Mouse (Mus musculus) hindbrain, embryonic 12.5 days (tissue): ENCODE measurements around the gene Zfp143. TPM values are rescaled to one million over a fixed set of nuclear protein-coding genes. Genes with fewer than 3 reads are reported as not detected.
A peak's percentile ranks its signal among the peaks of the same experiment; 100 is the strongest.
"Not testable (repeated sequence)": the region's sequence is repeated elsewhere in the genome, so short reads cannot be mapped to it uniquely, and the experiment has no call there.

ENCODE experiments used
- ATAC-seq: fragments of 200-750 bp; cut with Nextera tagmentation; 2 replicates; pipeline ENCODE4 v1.8.0; 2017; ENCODE audit warnings: moderate TSS enrichment; ENCODE audit not compliant: low FRiP score
- H3K27ac ChIP-seq: fragments of 300-500 bp; sonication (generic); 2 replicates; pipeline ENCODE4 v1.5.1; 2016; ENCODE audit warnings: mild to moderate bottlenecking
- H3K27me3 ChIP-seq: fragments of 300-500 bp; sonication (generic); 2 replicates; pipeline ENCODE4 v1.6.1; 2016; ENCODE audit warnings: mild to moderate bottlenecking
- H3K36me3 ChIP-seq: fragments of 300-500 bp; sonication (generic); 2 replicates; pipeline ENCODE4 v1.6.1; 2016; ENCODE audit warnings: mild to moderate bottlenecking
- H3K4me1 ChIP-seq: fragments of 300-500 bp; sonication (generic); 2 replicates; pipeline ENCODE4 v1.6.1; 2016
- H3K4me2 ChIP-seq: fragments of 300-500 bp; sonication (generic); replicated peaks from 2 replicates; pipeline ENCODE4 v1.6.1; 2016; ENCODE audit warnings: mild to moderate bottlenecking
- H3K4me3 ChIP-seq: fragments of 300-500 bp; sonication (generic); 2 replicates; pipeline ENCODE4 v1.5.1; 2016; ENCODE audit warnings: mild to moderate bottlenecking
- H3K9ac ChIP-seq: fragments of 300-500 bp; sonication (generic); 2 replicates; pipeline ENCODE4 v1.6.1; 2016; ENCODE audit warnings: mild to moderate bottlenecking, moderate library complexity
- H3K9me3 ChIP-seq: fragments of 300-500 bp; sonication (generic); replicated peaks from 2 replicates; pipeline ENCODE4 v1.6.1; 2016; ENCODE audit warnings: mild to moderate bottlenecking
- WGBS: fragments of 180-500 bp; shearing (Covaris S2); methylation state at CpG from one replicate; pipeline ENCODE4 v1.1.7; 2016; 5-methylcytosine and 5-hydroxymethylcytosine counted together
- polyA plus RNA-seq: library from polyadenylated mRNA; unstranded; fragments of >200 nt; fragmentation: Nextera tagmentation; extraction: Ambion mirVana; gene quantifications from 2 replicates; pipeline ENCODE4 v1.2.1, GENCODE M21; 2016

Zfp143 gene
- 23.5 and 23.7 TPM in 2 replicates for polyA plus RNA-seq

DNA sequence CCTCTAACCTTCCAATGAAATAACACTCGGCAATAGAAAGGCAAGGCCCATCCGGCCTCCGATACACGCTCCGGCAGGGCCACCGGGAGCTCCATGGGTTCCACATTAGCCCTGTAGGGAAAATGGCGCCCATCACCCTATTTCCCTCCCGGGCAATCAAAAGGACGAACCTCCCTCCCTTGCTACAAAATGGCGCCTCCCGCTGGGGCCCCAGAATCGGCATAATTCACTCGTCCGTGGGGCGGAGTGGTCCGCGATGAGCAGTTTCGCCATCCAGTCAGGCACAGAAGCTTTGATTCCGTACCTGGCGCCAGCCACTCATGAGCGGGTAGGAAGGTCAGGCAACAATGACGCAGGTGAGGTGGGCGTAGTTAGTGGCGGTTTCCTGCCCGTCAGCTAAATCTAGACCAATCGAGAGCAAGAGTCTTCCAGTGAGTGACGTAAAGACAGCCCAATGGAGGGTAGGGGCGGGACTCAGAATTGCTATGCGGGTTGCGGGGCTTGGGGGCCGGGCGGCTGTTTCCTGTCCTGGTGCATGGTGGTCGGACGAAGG is at the start of gene Zfp143:
TSS of gene Zfp143 (plus strand) at position 19 of the 553 bp plus-strand sequence.
- peaks cover 13% of the 10 kb centered on the region for H3K36me3 ChIP-seq
- peak within 1 kb of the TSS; percentile 69 for H3K4me3 ChIP-seq
- under 1% methylated on average over 34 of the region's 34 CpGs for WGBS
- peak; percentile 99 for ATAC-seq
- peaks cover 11% of the 10 kb centered on the region for H3K4me1 ChIP-seq
- peak within 1 kb of the TSS; percentile 67 for H3K4me2 ChIP-seq
- peak within 1 kb of the TSS; percentile 95 for H3K9ac ChIP-seq
- peak within 1 kb of the TSS; percentile 100 for H3K27ac ChIP-seq
- no peaks in the 10 kb centered on the region for H3K9me3 ChIP-seq
- no peaks in the 10 kb centered on the region for H3K27me3 ChIP-seq

DNA sequence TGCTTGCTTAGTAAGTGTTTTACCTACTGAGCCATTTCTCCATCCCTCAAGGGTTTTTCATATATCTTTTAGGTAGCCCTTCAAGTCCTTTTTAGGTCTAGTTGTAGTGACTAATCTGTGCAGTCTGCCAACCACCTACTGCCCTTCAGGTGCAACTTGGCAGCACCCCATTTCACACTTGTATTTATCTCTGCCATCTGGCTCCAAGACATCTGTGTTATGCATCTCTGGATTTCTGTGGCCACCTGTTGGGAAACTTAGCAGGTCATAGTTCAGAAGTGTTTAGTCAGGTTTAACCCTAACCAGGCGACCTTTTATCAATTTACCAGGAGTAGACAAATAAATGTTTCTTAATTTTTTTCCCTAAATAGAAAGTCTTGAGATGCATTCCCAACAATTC is 49.6 kb upstream of the Zfp143 start:
- no peaks in the 10 kb centered on the region for H3K9me3 ChIP-seq
- H3K4me2 ChIP-seq: no peak overlapping the region
- no peak for ATAC-seq
- H3K4me3 ChIP-seq: no peak overlapping the region
- no peak overlapping the region for H3K27ac ChIP-seq
- H3K9ac ChIP-seq: no peak overlapping the region
- H3K4me1 ChIP-seq: no peaks in the 10 kb centered on the region
- H3K36me3 ChIP-seq: no peaks in the 10 kb centered on the region
- WGBS: 47% methylated on average over 1 of the region's 1 CpGs
- no peaks in the 10 kb centered on the region for H3K27me3 ChIP-seq

DNA sequence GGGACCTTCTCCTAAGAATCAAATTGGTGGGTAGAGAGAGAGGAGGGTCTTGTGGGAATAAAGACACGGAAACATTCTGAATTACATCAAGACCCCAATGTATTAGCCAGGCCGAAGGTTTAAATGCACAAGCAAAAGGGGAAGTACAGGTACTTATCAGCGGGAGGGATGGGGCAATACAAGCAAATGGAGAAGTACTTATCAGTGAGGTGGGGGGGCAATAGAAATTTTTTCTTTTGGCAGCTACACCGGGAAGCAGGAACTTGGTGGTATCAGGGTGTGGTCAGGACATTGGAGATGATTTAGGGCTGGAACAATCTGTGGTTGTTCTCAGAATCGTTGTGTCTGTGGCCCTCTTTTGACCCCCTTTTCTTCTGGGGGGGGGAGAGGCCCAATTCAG is 46.7 kb upstream of the Zfp143 start:
- H3K27ac ChIP-seq: no peak overlapping the region
- H3K27me3 ChIP-seq: no peaks in the 10 kb centered on the region
- 92% methylated on average over 5 of the region's 5 CpGs for WGBS
- H3K4me3 ChIP-seq: no peak overlapping the region
- no peak for ATAC-seq
- no peaks in the 10 kb centered on the region for H3K36me3 ChIP-seq
- peaks cover 3% of the 10 kb centered on the region for H3K4me1 ChIP-seq
- H3K9ac ChIP-seq: no peak overlapping the region
- no peaks in the 10 kb centered on the region for H3K9me3 ChIP-seq
- no peak overlapping the region for H3K4me2 ChIP-seq

DNA sequence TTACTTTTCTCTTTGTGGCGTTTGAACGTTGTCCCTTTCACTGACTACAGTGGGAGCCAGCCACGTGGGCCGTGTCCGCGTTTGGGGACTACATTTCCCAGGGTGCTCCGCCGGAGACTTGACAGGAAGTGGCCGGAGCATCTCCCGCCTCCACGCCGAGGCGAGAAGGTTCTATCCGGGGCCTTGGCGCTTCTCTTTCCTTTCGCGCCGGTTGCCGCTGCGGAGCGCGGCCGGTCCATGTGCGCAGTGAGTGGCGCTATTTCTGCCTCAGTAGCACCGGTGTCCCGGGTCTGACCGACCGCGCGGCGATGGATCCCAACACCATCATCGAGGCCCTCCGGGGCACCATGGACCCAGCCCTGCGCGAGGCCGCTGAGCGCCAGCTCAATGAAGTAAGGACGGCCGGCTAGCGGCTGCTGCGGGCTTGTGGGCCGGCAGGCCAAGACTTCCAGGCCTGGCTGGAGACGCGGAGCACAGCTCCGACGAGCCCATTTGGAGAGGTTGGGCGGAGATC is 42.8 kb upstream of the Zfp143 start, which contains the start of gene Ipo7:
TSS of gene Ipo7 (plus strand) at position 158 of the 514 bp plus-strand sequence.
- Histone ChIP-seq H3K36me3 (no peaks in the 10 kb centered on the region), H3K27ac (peak within 1 kb of the TSS; percentile 90), H3K4me2 (peak within 1 kb of the TSS; percentile 92), H3K4me3 (peak within 1 kb of the TSS; percentile 99), H3K9ac (peak within 1 kb of the TSS; percentile 97), H3K9me3 (no peaks in the 10 kb centered on the region), H3K27me3 (no peaks in the 10 kb centered on the region), H3K4me1 (peaks cover 6% of the 10 kb centered on the region)
- WGBS: under 1% methylated on average over 48 of the region's 48 CpGs
- ATAC-seq: peak; percentile 98

DNA sequence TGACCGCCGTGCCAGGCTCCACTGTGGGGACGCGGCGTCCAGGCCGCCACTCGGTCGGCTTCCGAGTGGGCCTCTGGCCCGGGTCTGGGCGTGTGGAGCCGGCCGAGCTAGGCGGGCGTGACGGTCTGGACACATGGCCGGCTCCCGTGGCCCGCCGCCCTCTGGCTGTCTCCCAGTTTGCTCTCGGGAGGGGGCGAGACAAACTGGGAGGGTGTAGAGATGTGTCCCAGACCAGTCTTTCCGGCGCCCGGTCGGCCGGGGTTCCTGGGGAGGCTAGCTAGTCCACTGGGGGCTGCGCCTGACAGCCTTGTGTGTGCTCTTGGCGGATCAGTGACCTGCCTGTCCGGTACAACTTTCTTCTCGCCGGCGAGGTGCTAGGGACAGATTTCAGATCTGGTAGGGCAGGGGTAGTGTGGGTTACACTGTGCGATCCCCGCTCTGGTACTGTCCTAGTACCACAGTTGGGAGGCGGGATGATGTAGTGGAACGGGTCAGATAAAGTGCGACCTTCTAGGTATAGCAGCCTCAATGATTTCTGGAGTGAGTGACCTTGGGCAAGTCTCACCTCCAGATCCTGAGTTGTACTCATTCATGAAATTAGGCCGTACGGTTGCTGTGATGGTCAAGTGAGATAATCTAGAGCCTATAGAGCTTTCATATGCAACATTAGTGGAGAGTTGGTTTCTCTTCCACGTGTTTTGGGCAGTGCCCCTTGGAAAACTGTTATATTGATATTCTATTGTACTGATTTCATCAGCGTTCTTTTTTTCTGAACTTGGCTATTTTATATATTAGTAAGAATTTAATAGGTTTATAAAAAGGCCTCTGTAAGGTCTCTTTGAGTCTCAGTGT is 42.2 kb upstream of the Zfp143 start:
- no peaks in the 10 kb centered on the region for H3K36me3 ChIP-seq
- peak overlapping the region; percentile 97 for H3K9ac ChIP-seq
- H3K27ac ChIP-seq: peak overlapping the region; percentile 90
- ATAC-seq: peak; percentile 87
- no peaks in the 10 kb centered on the region for H3K9me3 ChIP-seq
- WGBS: under 1% methylated on average over 32 of the region's 42 CpGs
- H3K4me3 ChIP-seq: peak overlapping the region; percentile 99
- no peaks in the 10 kb centered on the region for H3K27me3 ChIP-seq
- H3K4me1 ChIP-seq: peaks cover 6% of the 10 kb centered on the region
- H3K4me2 ChIP-seq: peak overlapping the region; percentile 92

DNA sequence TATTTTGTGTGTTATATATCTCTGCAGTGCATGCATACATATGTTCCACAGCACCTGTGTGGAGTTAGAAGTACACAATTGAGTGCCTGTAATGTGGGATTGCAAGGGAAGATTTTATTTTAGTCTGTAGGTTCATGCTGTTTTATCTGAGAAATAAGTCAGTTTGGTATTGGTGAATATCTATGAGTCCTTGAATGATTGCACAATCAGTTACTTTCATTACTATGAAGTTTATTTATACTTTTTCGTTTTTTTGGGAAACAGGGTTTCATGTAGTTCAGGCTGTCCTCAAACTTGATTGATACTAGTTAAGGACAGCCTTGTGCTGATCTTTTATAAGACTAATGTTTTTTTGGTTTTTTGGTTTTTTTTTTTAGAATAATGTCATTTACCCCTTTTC is 37.5 kb upstream of the Zfp143 start:
- Histone ChIP-seq H3K36me3 (peaks cover 6% of the 10 kb centered on the region; the same call in 1 of the 2 replicates), H3K9ac (no peak overlapping the region), H3K4me1 (peaks cover 6% of the 10 kb centered on the region), H3K4me3 (no peak overlapping the region), H3K27me3 (no peaks in the 10 kb centered on the region), H3K4me2 (no peak overlapping the region), H3K27ac (no peak overlapping the region), H3K9me3 (no peaks in the 10 kb centered on the region)
- no peak for ATAC-seq
- WGBS: 94% methylated on average over 1 of the region's 1 CpGs

DNA sequence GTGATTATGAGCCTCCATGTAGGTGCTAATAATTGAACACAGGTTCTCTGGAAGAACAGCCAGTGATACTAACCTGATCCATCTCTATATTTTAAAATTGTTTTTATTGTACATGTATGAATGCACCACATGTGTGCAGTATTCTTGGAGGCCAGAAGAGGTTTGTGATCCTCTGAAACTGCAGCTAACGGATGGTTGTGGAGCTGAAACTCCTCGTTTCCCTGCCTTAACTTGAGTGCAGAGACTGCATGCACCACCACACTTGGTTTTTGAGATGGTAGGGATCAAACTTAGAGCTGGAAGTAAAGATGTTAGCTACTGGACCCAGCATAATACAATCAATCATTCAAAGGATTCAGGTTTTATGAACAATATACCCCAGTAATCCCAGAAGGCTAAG is 34.4 kb upstream of the Zfp143 start:
- Histone ChIP-seq H3K9ac (no peak overlapping the region), H3K27me3 (no peaks in the 10 kb centered on the region), H3K4me2 (no peak overlapping the region), H3K4me3 (no peak overlapping the region), H3K27ac (no peak overlapping the region), H3K4me1 (no peaks in the 10 kb centered on the region), H3K9me3 (no peaks in the 10 kb centered on the region), H3K36me3 (peaks cover 18% of the 10 kb centered on the region; the same call in 1 of the 2 replicates)
- ATAC-seq: no peak
- WGBS: 85% methylated on average over 2 of the region's 2 CpGs

DNA sequence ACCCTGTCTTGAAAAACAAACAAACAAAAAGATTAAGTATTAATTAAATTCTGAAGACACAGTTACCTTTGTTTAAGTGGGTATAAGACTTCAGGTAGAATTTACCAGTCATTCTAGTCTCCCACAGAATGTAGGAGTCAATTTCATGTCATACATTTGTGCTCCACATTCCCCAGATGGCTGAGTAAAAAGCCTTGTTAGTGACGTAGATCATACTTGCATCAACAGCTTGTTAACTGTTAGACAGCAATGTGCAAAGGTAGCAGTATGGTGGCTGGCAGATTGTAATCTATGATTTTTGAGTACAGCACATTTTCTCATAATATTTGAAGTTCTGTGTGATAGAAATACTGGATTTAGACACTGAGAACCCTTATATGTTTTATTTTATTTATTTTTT is 32.2 kb upstream of the Zfp143 start:
- H3K4me2 ChIP-seq: no peak overlapping the region
- no peak for ATAC-seq
- H3K9me3 ChIP-seq: no peaks in the 10 kb centered on the region
- no peak overlapping the region for H3K9ac ChIP-seq
- H3K27me3 ChIP-seq: no peaks in the 10 kb centered on the region
- no peak overlapping the region for H3K4me3 ChIP-seq
- 70% methylated on average over 1 of the region's 1 CpGs for WGBS
- H3K4me1 ChIP-seq: no peaks in the 10 kb centered on the region
- H3K27ac ChIP-seq: no peak overlapping the region
- peaks cover 31% of the 10 kb centered on the region for H3K36me3 ChIP-seq

DNA sequence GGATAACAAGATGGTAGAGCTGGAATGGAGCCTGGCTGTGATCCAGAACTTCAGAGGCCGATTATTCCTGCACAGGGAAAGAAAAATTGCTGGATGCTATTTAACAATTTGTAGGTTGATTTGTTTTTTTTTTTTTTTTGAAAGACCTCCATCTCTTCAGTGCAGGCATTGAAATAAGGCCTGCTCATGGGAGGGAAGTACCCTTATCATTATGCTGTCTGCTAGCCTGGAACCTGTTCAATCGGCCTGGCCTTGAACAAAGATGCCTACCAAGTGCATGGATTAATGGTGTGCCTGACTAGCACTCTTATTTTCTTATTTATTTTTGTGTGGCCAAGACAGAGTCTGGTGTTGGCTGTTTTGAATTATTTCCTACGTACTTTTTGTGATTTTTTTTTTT is 30.7 kb upstream of the Zfp143 start:
- H3K36me3 ChIP-seq: peaks cover 30% of the 10 kb centered on the region
- no peak overlapping the region for H3K4me2 ChIP-seq
- no peaks in the 10 kb centered on the region for H3K9me3 ChIP-seq
- no peaks in the 10 kb centered on the region for H3K4me1 ChIP-seq
- H3K9ac ChIP-seq: no peak overlapping the region
- no peak overlapping the region for H3K27ac ChIP-seq
- ATAC-seq: no peak
- no peak overlapping the region for H3K4me3 ChIP-seq
- H3K27me3 ChIP-seq: no peaks in the 10 kb centered on the region
- 87% methylated on average over 3 of the region's 3 CpGs for WGBS

DNA sequence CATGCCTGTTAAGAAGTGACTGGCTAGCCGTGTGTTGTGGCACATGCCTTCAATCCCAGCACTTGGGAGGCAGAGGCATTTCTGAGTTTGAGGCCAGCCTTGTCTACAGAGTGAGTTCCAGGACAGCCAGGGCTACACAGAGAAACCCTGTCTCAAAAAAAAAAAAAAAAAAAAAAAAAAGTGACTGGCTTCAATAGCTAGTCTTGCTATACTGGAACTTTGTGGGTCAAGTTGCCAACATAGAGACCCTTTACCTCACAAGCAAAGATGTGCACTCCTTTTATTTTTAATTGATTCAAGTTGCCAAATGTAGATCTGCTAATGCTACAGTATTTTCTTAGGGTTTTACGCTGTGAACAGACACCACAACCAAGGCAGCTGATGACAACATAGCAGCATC is 3.3 kb upstream of the Zfp143 start:
- H3K27ac ChIP-seq, H3K9ac ChIP-seq, ATAC-seq, H3K27me3 ChIP-seq, H3K4me2 ChIP-seq, H3K9me3 ChIP-seq, H3K4me3 ChIP-seq, H3K4me1 ChIP-seq: not testable (repeated sequence)
- 91% methylated on average over 2 of the region's 2 CpGs for WGBS
- peaks cover 26% of the 10 kb centered on the region for H3K36me3 ChIP-seq

DNA sequence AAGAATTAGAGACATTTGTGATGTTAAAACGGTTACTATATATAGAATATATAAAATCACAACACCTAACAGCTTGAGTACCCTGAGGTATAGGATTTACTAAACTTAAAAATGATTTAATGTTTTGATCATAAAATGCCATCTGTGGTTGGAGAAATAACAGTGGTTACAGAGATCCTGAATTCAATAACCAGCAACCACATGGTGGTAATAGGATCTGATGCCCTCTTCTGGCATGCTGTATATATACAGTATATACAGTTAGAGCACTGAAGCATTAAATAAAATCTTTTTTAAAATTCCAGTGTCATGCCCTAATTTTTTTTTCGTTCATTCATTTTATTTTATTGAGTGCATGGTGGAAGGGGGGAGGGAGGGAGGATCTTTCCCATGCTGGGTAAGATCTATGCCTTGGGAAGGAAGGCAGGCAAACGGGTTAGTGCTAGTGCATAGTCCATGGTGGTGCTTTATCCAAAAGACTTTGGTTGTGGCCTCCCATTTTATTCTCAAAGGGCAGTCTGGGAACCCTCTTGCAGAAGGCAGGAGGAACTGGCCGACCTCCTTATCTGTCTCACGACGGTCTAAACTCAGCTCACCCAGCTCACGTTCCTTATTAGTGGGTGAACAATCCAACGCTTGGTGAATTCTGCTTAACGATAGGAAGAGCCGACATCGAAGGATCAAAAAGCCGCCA is 1.8 kb upstream of the Zfp143 start:
- WGBS: 89% methylated on average over 12 of the region's 12 CpGs
- H3K4me3 ChIP-seq: no peak overlapping the region
- no peaks in the 10 kb centered on the region for H3K27me3 ChIP-seq
- H3K4me2 ChIP-seq: no peak overlapping the region
- no peaks in the 10 kb centered on the region for H3K9me3 ChIP-seq
- no peak overlapping the region; the same call in 1 of the 2 replicates for H3K27ac ChIP-seq
- peaks cover 18% of the 10 kb centered on the region for H3K36me3 ChIP-seq
- no peak for ATAC-seq
- H3K4me1 ChIP-seq: peaks cover 11% of the 10 kb centered on the region
- H3K9ac ChIP-seq: no peak overlapping the region

DNA sequence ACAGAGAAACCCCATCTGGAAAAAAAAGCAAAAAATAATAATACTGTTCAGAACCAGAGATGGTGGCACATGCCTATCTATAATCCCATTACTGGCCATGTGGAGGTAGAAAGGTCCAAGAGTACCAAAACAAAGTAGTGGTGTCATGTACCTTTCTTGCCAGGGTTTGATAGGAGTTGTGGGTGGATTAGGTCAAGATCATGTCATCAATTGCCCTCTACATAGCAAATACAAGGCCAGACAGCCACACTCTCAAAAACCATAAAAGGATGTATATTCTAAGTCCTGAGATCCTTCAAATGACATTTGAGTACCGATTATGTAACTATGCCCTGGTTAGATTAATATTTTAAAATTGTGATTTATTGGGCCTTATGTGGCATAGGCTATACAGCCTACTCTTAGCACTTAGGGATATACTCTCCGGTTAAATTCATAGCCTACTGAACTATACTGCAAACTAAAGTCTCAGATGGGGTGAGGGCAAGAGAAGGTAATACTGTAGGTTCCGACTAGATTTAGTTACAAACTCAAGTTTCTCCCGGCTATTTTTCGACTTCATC is 830 bp upstream of the Zfp143 start:
- H3K9me3 ChIP-seq: no peaks in the 10 kb centered on the region
- peak overlapping the region; percentile 69 for H3K4me3 ChIP-seq
- 18% methylated on average over 5 of the region's 5 CpGs for WGBS
- peak overlapping the region; percentile 67 for H3K4me2 ChIP-seq
- peak overlapping the region; percentile 100 for H3K27ac ChIP-seq
- ATAC-seq: no peak
- peaks cover 14% of the 10 kb centered on the region for H3K36me3 ChIP-seq
- peaks cover 11% of the 10 kb centered on the region for H3K4me1 ChIP-seq
- H3K9ac ChIP-seq: peak overlapping the region; percentile 93
- no peaks in the 10 kb centered on the region for H3K27me3 ChIP-seq
